Mouse (Mus musculus) induced T-regulatory cell, adult 2 months (primary cell): ENCODE data around the gene Ddx20.

ENCODE experiments used
- DNase-seq: peaks from one replicate; pipeline ENCODE4 v3.0.0-alpha.2; 2012; ENCODE audit warnings: low read depth

Ddx20 gene

GRCm38 (mm10) chr3:105687324-105688060 lies at the start of gene Ddx20:
Ddx20 (minus strand) TSS chr3:105687574.
- peak; percentile 99 for DNase-seq

GRCm38 (mm10) chr3:105737070-105737469 lies 49.7 kb upstream of the Ddx20 start:
- DNase-seq, result no peak

GRCm38 (mm10) chr3:105736148-105736547 lies 48.8 kb upstream of the Ddx20 start:
- no peak for DNase-seq

- no peak for DNase-seq
Observed at GRCm38 (mm10) chr3:105735285-105735684, 47.9 kb upstream of the Ddx20 start.

- DNase-seq, result no peak
Observed at GRCm38 (mm10) chr3:105733538-105733937, 46.2 kb upstream of the Ddx20 start.

- DNase-seq, result no peak
Observed at GRCm38 (mm10) chr3:105732360-105732759, 45.0 kb upstream of the Ddx20 start.

- DNase-seq, result peak; percentile 84
Observed at GRCm38 (mm10) chr3:105726037-105726436, 38.7 kb upstream of the Ddx20 start.

GRCm38 (mm10) chr3:105722510-105722909 lies 35.1 kb upstream of the Ddx20 start:
- DNase-seq, result no peak

GRCm38 (mm10) chr3:105721681-105722201 lies 34.4 kb upstream of the Ddx20 start:
- no peak for DNase-seq

GRCm38 (mm10) chr3:105720514-105720913 lies 33.1 kb upstream of the Ddx20 start:
- no peak for DNase-seq

- no peak for DNase-seq
Observed at GRCm38 (mm10) chr3:105719979-105720378, 32.6 kb upstream of the Ddx20 start.

- DNase-seq, result no peak
Observed at GRCm38 (mm10) chr3:105718746-105719145, 31.4 kb upstream of the Ddx20 start.

GRCm38 (mm10) chr3:105717856-105718555 lies 30.6 kb upstream of the Ddx20 start:
- DNase-seq, result no peak

GRCm38 (mm10) chr3:105716353-105717000 lies 29.1 kb upstream of the Ddx20 start:
- DNase-seq, result no peak

GRCm38 (mm10) chr3:105714820-105715167 lies 27.4 kb upstream of the Ddx20 start:
- DNase-seq, result no peak

- no peak for DNase-seq
Observed at GRCm38 (mm10) chr3:105714091-105714819, 26.9 kb upstream of the Ddx20 start.

GRCm38 (mm10) chr3:105712827-105713226 lies 25.5 kb upstream of the Ddx20 start:
- no peak for DNase-seq

GRCm38 (mm10) chr3:105711741-105712140 lies 24.4 kb upstream of the Ddx20 start:
- no peak for DNase-seq

- no peak for DNase-seq
Observed at GRCm38 (mm10) chr3:105710246-105710645, 22.9 kb upstream of the Ddx20 start.

- DNase-seq, result no peak
Observed at GRCm38 (mm10) chr3:105707590-105707989, 20.2 kb upstream of the Ddx20 start.

- DNase-seq, result no peak
Observed at GRCm38 (mm10) chr3:105706366-105707020, 19.1 kb upstream of the Ddx20 start.

GRCm38 (mm10) chr3:105705561-105705960 lies 18.2 kb upstream of the Ddx20 start:
- DNase-seq, result no peak
